Mouse (Mus musculus) embryonic fibroblast, embryonic 13.5 days (primary cell): ENCODE measurements around the gene Camk1g. TPM values are rescaled to one million over a fixed set of nuclear protein-coding genes. Genes with fewer than 3 reads are reported as not detected.

Experiments used
- H3K27ac ChIP-seq: 2 replicates; pipeline ENCODE4 v1.5.1; 2012; ENCODE audit warnings: low read length, control low read depth, inconsistent platforms; ENCODE audit not compliant: insufficient read depth
- H3K4me1 ChIP-seq: 2 replicates; pipeline ENCODE4 v1.6.1; 2011; ENCODE audit warnings: low read length; ENCODE audit not compliant: control insufficient read depth, insufficient read depth
- H3K4me3 ChIP-seq: 2 replicates; pipeline ENCODE4 v1.5.1; 2011; ENCODE audit warnings: mild to moderate bottlenecking, control low read depth, low read length; ENCODE audit not compliant: insufficient read depth
- CTCF ChIP-seq: IDR thresholded peaks from 2 replicates; pipeline ENCODE4 v1.5.1; 2011; ENCODE audit warnings: mild to moderate bottlenecking, control low read depth, low read length, moderate library complexity, borderline replicate concordance; ENCODE audit not compliant: insufficient read depth
- POLR2A ChIP-seq: IDR thresholded peaks from 2 replicates; pipeline ENCODE4 v1.6.1; 2011; ENCODE audit warnings: low read depth, mild to moderate bottlenecking, control low read depth, low read length, moderate library complexity
- polyA plus RNA-seq: library from polyadenylated mRNA; stranded (reverse); fragments of >200 nt; gene quantifications from 2 replicates; pipeline ENCODE4 v1.2.4, GENCODE M21; 2011; ENCODE audit warnings: low read depth; ENCODE audit not compliant: missing spikeins, insufficient read length

Gene Camk1g
- polyA plus RNA-seq = not detected in 2 replicates

DNA sequence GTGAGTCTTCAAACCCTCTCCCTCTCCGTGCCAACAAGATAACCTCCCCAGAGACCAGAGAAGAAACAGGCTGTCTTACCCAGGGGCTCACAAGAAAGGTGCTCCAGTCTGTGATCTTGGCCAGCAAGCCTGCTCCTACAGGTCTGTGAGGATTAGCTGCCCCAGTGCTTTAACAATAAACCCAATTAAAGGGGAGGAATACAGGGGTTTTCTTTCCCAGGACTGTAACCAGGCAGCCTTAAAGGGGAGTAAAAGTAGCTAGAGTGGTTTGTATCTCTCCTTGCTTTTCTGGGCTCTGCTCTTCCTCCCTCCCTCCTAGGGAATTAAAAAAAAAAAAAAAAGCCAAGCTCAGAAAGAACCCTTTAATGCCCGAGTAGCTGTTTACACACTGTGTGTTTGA lies at the start of gene Camk1g:
Gene Camk1g, minus strand, starts transcription at position 203 of the 400 bp plus-strand sequence.
- no peaks in the 10 kb centered on the region for H3K4me1 ChIP-seq
- TF ChIP-seq CTCF (no peak), POLR2A (no peak)
- no peak within 1 kb of the TSS for H3K27ac ChIP-seq
- no peak within 1 kb of the TSS for H3K4me3 ChIP-seq

DNA sequence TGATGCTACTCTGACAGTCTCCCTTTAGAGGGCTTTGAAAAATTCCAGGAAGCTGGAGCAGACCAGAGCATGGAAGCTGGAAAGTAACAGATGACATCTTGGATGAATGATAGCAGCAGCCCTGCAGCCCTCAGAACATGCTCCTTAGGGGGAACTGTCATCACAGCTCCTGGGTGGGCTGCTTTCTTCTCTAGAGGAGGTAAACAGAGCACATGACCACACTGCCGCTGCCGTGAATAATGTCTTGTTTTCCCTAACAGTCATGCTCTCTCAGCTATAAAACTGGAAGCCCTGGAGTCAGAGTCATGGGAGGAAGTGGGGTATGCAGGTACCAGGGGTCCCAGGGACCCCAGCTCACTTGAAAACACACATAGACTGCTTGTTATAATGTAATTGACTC lies 49.1 kb upstream of the Camk1g start:
- H3K4me3 ChIP-seq = no peak overlapping the region
- H3K4me1 ChIP-seq = peaks cover 7% of the 10 kb centered on the region
- TF ChIP-seq POLR2A (no peak), CTCF (no peak)
- no peak overlapping the region for H3K27ac ChIP-seq

GRCm38 (mm10) chr1:193418656-193419055 lies 48.6 kb upstream of the Camk1g start:
- TF ChIP-seq CTCF (no peak), POLR2A (no peak)
- Histone ChIP-seq H3K27ac (no peak overlapping the region), H3K4me1 (peaks cover 7% of the 10 kb centered on the region), H3K4me3 (no peak overlapping the region)

GRCm38 (mm10) chr1:193414067-193414466 lies 44.0 kb upstream of the Camk1g start:
- Histone ChIP-seq H3K27ac (peak overlapping the region; percentile 91), H3K4me3 (no peak overlapping the region), H3K4me1 (peaks cover 18% of the 10 kb centered on the region)
- TF ChIP-seq CTCF (no peak), POLR2A (no peak)

DNA sequence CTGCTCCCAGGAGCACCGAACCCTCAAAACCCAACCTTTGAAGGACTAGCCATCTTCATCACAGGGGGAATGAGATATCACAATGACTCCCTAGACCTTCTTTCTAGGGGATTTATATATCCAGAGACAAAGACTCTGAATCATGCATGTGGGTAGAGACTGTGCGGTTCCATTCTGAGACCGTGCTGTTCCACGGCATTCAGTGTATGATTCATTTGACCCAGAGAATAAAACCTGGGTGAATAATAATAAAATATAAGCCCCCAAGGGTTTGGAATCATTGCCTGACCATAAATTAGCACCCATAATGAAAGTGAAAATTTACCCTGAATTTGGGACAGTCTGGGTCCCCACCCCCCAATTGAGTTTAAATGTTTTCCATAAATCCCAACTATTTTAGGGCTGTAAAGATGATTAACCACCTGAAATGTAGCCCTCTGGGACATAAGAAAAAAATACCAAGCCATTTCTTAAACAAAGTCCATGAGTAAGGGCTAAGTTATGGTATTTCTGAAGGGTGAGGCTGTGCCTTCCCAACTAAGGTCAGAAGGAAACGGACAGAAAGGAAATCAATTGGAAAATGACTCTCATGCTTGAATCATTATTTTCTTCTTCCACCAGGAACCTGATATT lies 43.4 kb upstream of the Camk1g start:
- no peak overlapping the region for H3K4me3 ChIP-seq
- H3K4me1 ChIP-seq = peaks cover 12% of the 10 kb centered on the region
- peak overlapping the region; percentile 91 for H3K27ac ChIP-seq
- TF ChIP-seq CTCF (no peak), POLR2A (no peak)

- H3K4me3 ChIP-seq = no peak overlapping the region
- peaks cover 3% of the 10 kb centered on the region; the same call in 1 of the 2 replicates for H3K4me1 ChIP-seq
- TF ChIP-seq CTCF (no peak), POLR2A (no peak)
- H3K27ac ChIP-seq = no peak overlapping the region
These were observed 37.4 kb upstream of the Camk1g start for GRCm38 (mm10) chr1:193407487-193407886.

GRCm38 (mm10) chr1:193406059-193406642 lies 36.1 kb upstream of the Camk1g start:
- no peak overlapping the region for H3K27ac ChIP-seq
- TF ChIP-seq POLR2A = no peak
- TF ChIP-seq CTCF = no peak

GRCm38 (mm10) chr1:193401695-193402094 lies 31.6 kb upstream of the Camk1g start:
- peaks cover 17% of the 10 kb centered on the region for H3K4me1 ChIP-seq
- no peak overlapping the region for H3K4me3 ChIP-seq
- H3K27ac ChIP-seq = no peak overlapping the region
- TF ChIP-seq CTCF = no peak
- TF ChIP-seq POLR2A = no peak

More at GRCm38 (mm10) chr1:193406059-193406642, 36.1 kb upstream of the Camk1g start:
- no peak overlapping the region for H3K4me3 ChIP-seq
- H3K4me1 ChIP-seq = peaks cover 3% of the 10 kb centered on the region; the same call in 1 of the 2 replicates

DNA sequence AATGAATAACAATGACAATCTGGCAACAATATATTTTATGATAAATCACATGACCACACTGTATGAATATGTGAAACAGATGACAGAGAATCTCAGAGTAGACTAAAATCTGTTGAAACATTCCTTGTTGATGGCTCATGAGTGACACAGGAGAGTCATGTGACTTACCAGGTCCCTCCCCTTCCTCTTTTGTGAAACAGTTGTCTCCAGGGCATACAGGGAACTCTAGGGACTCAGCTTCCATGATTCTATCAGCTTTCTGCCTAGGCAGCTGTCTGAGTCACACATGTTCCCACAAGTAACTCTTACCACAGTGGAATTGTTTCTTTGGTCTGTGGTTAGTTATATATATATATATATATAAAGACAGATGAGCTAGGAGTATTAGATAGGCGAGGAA lies 30.2 kb upstream of the Camk1g start:
- no peak overlapping the region for H3K4me3 ChIP-seq
- no peak for TF ChIP-seq POLR2A
- peak overlapping the region; percentile 95 for H3K27ac ChIP-seq
- peaks cover 17% of the 10 kb centered on the region for H3K4me1 ChIP-seq

DNA sequence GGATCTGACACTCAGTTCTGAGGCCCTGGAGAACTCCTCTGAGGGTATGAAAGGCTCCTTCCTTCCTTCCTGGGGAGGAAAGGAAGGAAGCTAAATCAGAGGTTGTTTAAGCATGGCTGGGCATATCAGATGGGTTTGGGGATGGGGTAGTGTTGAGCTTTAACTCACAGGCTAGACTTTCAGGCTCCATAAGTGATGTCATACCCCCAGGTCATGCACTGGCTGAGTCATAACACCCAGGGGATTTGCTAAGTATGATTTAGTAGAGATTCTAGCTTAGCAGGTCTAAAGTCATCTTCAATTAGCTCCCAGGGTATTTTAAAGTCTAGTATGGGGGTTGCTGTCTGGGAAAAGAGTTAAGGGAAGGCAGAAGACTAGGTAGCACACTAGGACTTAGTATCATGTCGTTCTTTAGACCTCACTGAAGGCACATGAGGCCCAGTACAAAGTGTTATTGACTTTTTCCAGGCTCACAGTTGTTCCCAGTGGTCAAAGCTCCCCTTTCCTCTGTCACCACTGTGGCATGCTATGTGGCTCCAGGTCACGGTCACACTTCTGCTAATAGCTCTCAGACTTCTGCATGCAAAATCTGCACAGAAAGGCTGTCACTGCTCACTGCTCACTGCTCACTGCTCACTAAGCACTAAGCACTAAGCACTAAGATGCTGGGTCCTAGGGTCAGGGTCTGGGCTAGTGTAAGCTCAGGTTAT lies 28.8 kb upstream of the Camk1g start:
- Histone ChIP-seq H3K4me3 (no peak overlapping the region), H3K4me1 (peaks cover 17% of the 10 kb centered on the region), H3K27ac (peak overlapping the region; percentile 95)
- TF ChIP-seq CTCF = no peak
- no peak for TF ChIP-seq POLR2A
